Mouse (Mus musculus) MEL (cell line): ENCODE data around the gene Sf1. TPM values are rescaled to one million over a fixed set of nuclear protein-coding genes. Genes with fewer than 3 reads are reported as not detected.

Experiments
- DNase-seq: peaks from one replicate; pipeline ENCODE4 v3.0.0; 2011; ENCODE audit warnings: low read depth, low spot score
- H3K27ac ChIP-seq: 2 replicates; pipeline ENCODE4 v1.5.1; 2012; ENCODE audit warnings: low read depth, mild to moderate bottlenecking, control low read depth, low read length, moderate library complexity; ENCODE audit not compliant: control insufficient read depth
- H3K27me3 ChIP-seq, 2 experiments: fragments of 150-350 bp in 1 of 2; sonication (generic) in 1 of 2; 2 replicates each; pipeline ENCODE4 v1.6.1; 2012; ENCODE audit warnings: low read length in 2 of 2, mild to moderate bottlenecking in 2 of 2, improper control_type of control experiment in 1 of 2, moderate library complexity in 1 of 2; ENCODE audit not compliant: insufficient read depth in 2 of 2, control insufficient read depth in 1 of 2
- H3K36me3 ChIP-seq, 2 experiments: 2 replicates each; pipeline ENCODE4 v1.6.1; 2012 to 2014; ENCODE audit warnings: low read length in 2 of 2, improper control_type of control experiment in 1 of 2, inconsistent platforms in 1 of 2, mild to moderate bottlenecking in 1 of 2; ENCODE audit not compliant: insufficient read depth in 2 of 2, control insufficient read depth in 1 of 2
- H3K4me1 ChIP-seq, 2 experiments: fragments of 150-350 bp in 1 of 2; sonication (generic) in 1 of 2; 2 replicates each; pipeline ENCODE4 v1.6.1; 2012; ENCODE audit warnings: low read length in 2 of 2, improper control_type of control experiment in 1 of 2, mild to moderate bottlenecking in 1 of 2; ENCODE audit not compliant: insufficient read depth in 2 of 2, control insufficient read depth in 1 of 2
- H3K4me3 ChIP-seq, 2 experiments: fragments of 150-350 bp in 1 of 2; sonication (generic) in 1 of 2; 2 replicates each; pipeline ENCODE4 v1.5.1; 2012; ENCODE audit warnings: low read depth in 2 of 2, low read length in 2 of 2, mild to moderate bottlenecking in 2 of 2, moderate library complexity in 2 of 2, control low read depth in 1 of 2, improper control_type of control experiment in 1 of 2; ENCODE audit not compliant: control insufficient read depth in 1 of 2, insufficient read depth in 1 of 2
- H3K79me2 ChIP-seq: 2 replicates; pipeline ENCODE4 v1.6.1; 2012; ENCODE audit warnings: mild to moderate bottlenecking, low read length, moderate library complexity; ENCODE audit not compliant: control insufficient read depth, poor library complexity, insufficient read depth
- H3K9ac ChIP-seq: 2 replicates; pipeline ENCODE4 v1.6.1; 2012; ENCODE audit warnings: low read depth, mild to moderate bottlenecking, control low read depth, low read length, moderate library complexity; ENCODE audit not compliant: control insufficient read depth, poor library complexity, severe bottlenecking
- H3K9me3 ChIP-seq: fragments of 150-350 bp; sonication (generic); replicated peaks from 2 replicates; pipeline ENCODE4 v1.6.1; 2012; ENCODE audit warnings: mild to moderate bottlenecking, low read length, improper control_type of control experiment, moderate library complexity; ENCODE audit not compliant: insufficient read depth
- BHLHE40 ChIP-seq: IDR thresholded peaks from 2 replicates; pipeline ENCODE4 v1.6.1; 2012; ENCODE audit warnings: low read depth, mild to moderate bottlenecking, inconsistent platforms, low read length, improper control_type of control experiment, borderline replicate concordance
- CHD2 ChIP-seq: IDR thresholded peaks from 2 replicates; pipeline ENCODE4 v1.6.1; 2011; ENCODE audit warnings: low read length, improper control_type of control experiment
- E2F4 ChIP-seq: IDR thresholded peaks from 2 replicates; pipeline ENCODE4 v1.6.1; 2011; ENCODE audit warnings: low read depth, low read length, improper control_type of control experiment, borderline replicate concordance
- ELF1 ChIP-seq: IDR thresholded peaks from 2 replicates; pipeline ENCODE4 v1.6.1; 2014; ENCODE audit warnings: low read depth, mild to moderate bottlenecking, inconsistent platforms, low read length, improper control_type of control experiment, moderate library complexity
- EP300 ChIP-seq, 2 experiments: IDR thresholded peaks; 2 replicates each; pipeline ENCODE4 v1.6.1; 2011; ENCODE audit warnings: improper control_type of control experiment in 2 of 2, low read length in 2 of 2, low read depth in 1 of 2, mild to moderate bottlenecking in 1 of 2
- ETS1 ChIP-seq: IDR thresholded peaks from 2 replicates; pipeline ENCODE4 v1.6.1; 2012; ENCODE audit warnings: low read depth, mild to moderate bottlenecking, inconsistent platforms, low read length, improper control_type of control experiment, moderate library complexity
- GABPA ChIP-seq: IDR thresholded peaks from 2 replicates; pipeline ENCODE4 v1.6.1; 2012; ENCODE audit warnings: low read depth, mild to moderate bottlenecking, inconsistent platforms, low read length, improper control_type of control experiment, moderate library complexity
- GATA1 ChIP-seq: IDR thresholded peaks from 2 replicates; pipeline ENCODE4 v1.6.1; 2011; ENCODE audit warnings: low read depth, low read length, improper control_type of control experiment
- HCFC1 ChIP-seq: IDR thresholded peaks from 2 replicates; pipeline ENCODE4 v1.6.1; 2012; ENCODE audit warnings: low read depth, mild to moderate bottlenecking, inconsistent platforms, low read length, improper control_type of control experiment, moderate library complexity
- JUND ChIP-seq: IDR thresholded peaks from 2 replicates; pipeline ENCODE4 v1.6.1; 2011; ENCODE audit warnings: low read depth, mild to moderate bottlenecking, improper control_type of control experiment, low read length
- KAT2A ChIP-seq: conservative IDR thresholded peaks from 2 replicates; pipeline ENCODE4 v1.6.1; 2012; ENCODE audit warnings: low read depth, low read length, improper control_type of control experiment, inconsistent platforms
- MAFK ChIP-seq: IDR thresholded peaks from 2 replicates; pipeline ENCODE4 v1.6.1; 2011; ENCODE audit warnings: low read depth, mild to moderate bottlenecking, low read length, improper control_type of control experiment, borderline replicate concordance
- MAX ChIP-seq: IDR thresholded peaks from 2 replicates; pipeline ENCODE4 v1.6.1; 2011; ENCODE audit warnings: low read length, improper control_type of control experiment
- MEF2A ChIP-seq: IDR thresholded peaks from 2 replicates; pipeline ENCODE4 v1.6.1; 2014; ENCODE audit warnings: low read depth, mild to moderate bottlenecking, inconsistent platforms, low read length, improper control_type of control experiment; ENCODE audit not compliant: poor library complexity, insufficient replicate concordance, severe bottlenecking; ENCODE audit errors: extremely low read depth
- MYB ChIP-seq: IDR thresholded peaks from 2 replicates; pipeline ENCODE4 v1.6.1; 2011; ENCODE audit warnings: mild to moderate bottlenecking, low read depth, low read length, improper control_type of control experiment
- NRF1 ChIP-seq: IDR thresholded peaks from 2 replicates; pipeline ENCODE4 v1.6.1; 2014; ENCODE audit warnings: low read depth, mild to moderate bottlenecking, inconsistent platforms, low read length, improper control_type of control experiment, moderate library complexity; ENCODE audit not compliant: poor library complexity, insufficient read depth, severe bottlenecking
- POLR2A ChIP-seq, 2 experiments: IDR thresholded peaks; 2 replicates each; pipeline ENCODE4 v1.6.1; 2011 to 2012; ENCODE audit warnings: low read length in 2 of 2, mild to moderate bottlenecking in 2 of 2, control low read depth in 1 of 2, improper control_type of control experiment in 1 of 2, low read depth in 1 of 2, moderate library complexity in 1 of 2; ENCODE audit not compliant: control insufficient read depth in 1 of 2, insufficient read depth in 1 of 2, poor library complexity in 1 of 2
- POLR2AphosphoS2 ChIP-seq: IDR thresholded peaks from 2 replicates; pipeline ENCODE4 v1.6.1; 2011; ENCODE audit warnings: low read length, improper control_type of control experiment
- RAD21 ChIP-seq: IDR thresholded peaks from 2 replicates; pipeline ENCODE4 v1.6.1; 2011; ENCODE audit warnings: mild to moderate bottlenecking, low read depth, low read length, improper control_type of control experiment
- RCOR1 ChIP-seq: IDR thresholded peaks from 2 replicates; pipeline ENCODE4 v1.6.1; 2012; ENCODE audit warnings: low read depth, mild to moderate bottlenecking, inconsistent platforms, low read length, improper control_type of control experiment
- SIN3A ChIP-seq: IDR thresholded peaks from 2 replicates; pipeline ENCODE4 v1.6.1; 2012; ENCODE audit warnings: low read length, improper control_type of control experiment, inconsistent platforms
- SMC3 ChIP-seq: IDR thresholded peaks from 2 replicates; pipeline ENCODE4 v1.6.1; 2011; ENCODE audit warnings: low read depth, low read length, improper control_type of control experiment
- TAL1 ChIP-seq: IDR thresholded peaks from 2 replicates; pipeline ENCODE4 v1.6.1; 2012; ENCODE audit warnings: mild to moderate bottlenecking, inconsistent platforms, low read length, moderate library complexity, mixed read lengths
- TBP ChIP-seq: IDR thresholded peaks from 2 replicates; pipeline ENCODE4 v1.8.0; 2011; ENCODE audit warnings: low read depth, low read length, improper control_type of control experiment
- TCF12 ChIP-seq: IDR thresholded peaks from 2 replicates; pipeline ENCODE4 v1.6.1; 2014; ENCODE audit warnings: low read depth, mild to moderate bottlenecking, inconsistent platforms, low read length, improper control_type of control experiment, moderate library complexity
- USF2 ChIP-seq, 2 experiments: IDR thresholded peaks; 2 replicates each; pipeline ENCODE4 v1.6.1; 2011 to 2012; ENCODE audit warnings: improper control_type of control experiment in 2 of 2, low read length in 2 of 2, borderline replicate concordance in 1 of 2, inconsistent platforms in 1 of 2, low read depth in 1 of 2, mild to moderate bottlenecking in 1 of 2; ENCODE audit not compliant: insufficient read depth in 1 of 2
- ZC3H11A ChIP-seq: IDR thresholded peaks from 2 replicates; pipeline ENCODE4 v1.6.1; 2012; ENCODE audit warnings: low read depth, mild to moderate bottlenecking, inconsistent platforms, low read length, improper control_type of control experiment
- ZMIZ1 ChIP-seq: IDR thresholded peaks from 2 replicates; pipeline ENCODE4 v1.6.1; 2012; ENCODE audit warnings: low read depth, mild to moderate bottlenecking, inconsistent platforms, low read length, improper control_type of control experiment, moderate library complexity
- ZNF384 ChIP-seq: IDR thresholded peaks from 2 replicates; pipeline ENCODE4 v1.6.1; 2012; ENCODE audit warnings: low read depth, mild to moderate bottlenecking, inconsistent platforms, low read length, improper control_type of control experiment
- polyA plus RNA-seq, 2 experiments: library from polyadenylated mRNA; stranded (reverse) in 1 of 2; unstranded in 1 of 2; fragments of >175 nt in 1 of 2; fragments of >200 nt in 1 of 2; gene quantifications; 2 replicates each; pipeline versions ENCODE4 v1.2.1 to v1.2.4; 2012; ENCODE audit warnings: low replicate concordance in 2 of 2, low read depth in 1 of 2; ENCODE audit not compliant: insufficient read length in 2 of 2, insufficient read depth in 1 of 2, missing spikeins in 1 of 2
- total RNA-seq: library from RNA; depleted of rRNA; stranded (reverse); fragments of 300-350 nt; gene quantifications from 2 replicates; pipeline ENCODE4 v1.2.3, GENCODE M21; 2012

Gene Sf1
- total and polyA plus RNA-seq, 3 experiments, result 65.7 to 245 (median 211) TPM

- DNase-seq, result no peak
- TF ChIP-seq ZNF384, result no peak
- no peak for TF ChIP-seq ELF1
- no peak for TF ChIP-seq HCFC1
- no peak for TF ChIP-seq MYB
- no peak for TF ChIP-seq TBP
- H3K36me3 ChIP-seq, result no peaks in the 10 kb centered on the region
- H3K4me1 ChIP-seq, result no peaks in the 10 kb centered on the region
- H3K4me3 ChIP-seq, result no peak overlapping the region
- no peaks in the 10 kb centered on the region for H3K9me3 ChIP-seq
- H3K79me2 ChIP-seq, result no peaks in the 10 kb centered on the region
- no peaks in the 10 kb centered on the region for H3K27me3 ChIP-seq
- H3K9ac ChIP-seq, result no peak overlapping the region
- H3K27ac ChIP-seq, result no peak overlapping the region
Measured at GRCm38 (mm10) chr19:6416894-6417761, 53.6 kb downstream of the Sf1 start.

DNA sequence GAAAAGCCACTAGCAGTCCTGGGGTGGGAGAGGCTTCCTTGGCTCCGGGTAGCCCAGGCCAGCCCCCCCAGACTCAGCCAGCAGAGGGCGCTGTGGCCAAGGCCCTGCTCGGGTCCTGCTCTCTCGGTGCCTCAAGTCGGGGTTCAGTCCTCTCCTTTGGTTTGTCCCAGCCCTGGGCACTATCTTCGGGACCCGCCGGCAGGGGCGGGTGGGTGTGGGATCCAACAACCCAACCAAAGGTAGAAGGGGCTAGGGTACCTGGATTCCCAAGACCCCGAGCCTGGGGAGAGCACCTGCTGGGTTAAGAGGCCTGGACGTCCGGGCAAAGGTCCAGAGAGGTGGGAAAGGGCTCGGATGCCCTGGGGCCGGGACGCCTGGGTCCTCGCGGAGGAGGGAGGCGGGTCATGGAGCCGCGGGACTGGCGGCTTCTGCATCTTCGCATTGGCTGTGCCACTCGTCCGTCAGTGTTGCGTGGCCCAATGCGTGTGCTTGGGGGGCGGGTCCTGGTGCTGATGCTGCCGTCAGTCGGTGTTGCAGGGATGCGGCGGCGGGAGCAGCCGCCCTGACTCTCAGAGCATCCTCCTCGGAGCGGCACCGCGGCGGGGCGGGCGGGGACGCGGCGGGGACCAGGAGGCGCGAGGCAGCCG lies 54.9 kb downstream of the Sf1 start, which contains the start of gene Nrxn2:
Gene Nrxn2, plus strand, starts transcription at position 499 of the 647 bp plus-strand sequence.
- H3K27me3 ChIP-seq, result no peaks in the 10 kb centered on the region
- H3K9ac ChIP-seq, result peak within 1 kb of the TSS; percentile 23
- H3K4me3 ChIP-seq, result peak within 1 kb of the TSS; percentile 53 to 60
- no peaks in the 10 kb centered on the region for H3K9me3 ChIP-seq
- no peaks in the 10 kb centered on the region for H3K79me2 ChIP-seq
- no peaks in the 10 kb centered on the region for H3K36me3 ChIP-seq
- H3K27ac ChIP-seq, result no peak within 1 kb of the TSS
- peak; percentile 92 for DNase-seq
- H3K4me1 ChIP-seq, result no peaks in the 10 kb centered on the region
- 0 out of 2 replicates have a peak, but pooled peaks have one; percentile 15 for TF ChIP-seq TCF12
- TF ChIP-seq SMC3, result peak; percentile 58
- no peak for TF ChIP-seq JUND
- TF ChIP-seq RCOR1, result peak; percentile 79
- no peak for TF ChIP-seq POLR2A (IDR thresholded peaks at IDR 0.05; ENCODE audit: control insufficient read depth in 1 of 2, insufficient read depth in 1 of 2, low read depth in 1 of 2, low read length in 2 of 2, poor library complexity in 1 of 2)
- no peak; the same call in 1 of the 2 replicates for TF ChIP-seq CHD2
- no peak for TF ChIP-seq TAL1
- TF ChIP-seq USF2 (IDR thresholded peaks at IDR 0.05; ENCODE audit: borderline replicate concordance in 1 of 2, insufficient read depth in 1 of 2, low read depth in 1 of 2, low read length in 2 of 2), result no peak
- no peak for TF ChIP-seq POLR2AphosphoS2
- TF ChIP-seq ETS1, result no peak
- no peak for TF ChIP-seq GABPA
- TF ChIP-seq MAFK, result no peak
- TF ChIP-seq GATA1, result no peak
- TF ChIP-seq KAT2A, result no peak
- no peak for TF ChIP-seq SIN3A
- no peak for TF ChIP-seq MAX
- TF ChIP-seq ZMIZ1, result no peak
- no peak for TF ChIP-seq E2F4
- TF ChIP-seq BHLHE40, result no peak
- no peak for TF ChIP-seq MEF2A
- no peak for TF ChIP-seq EP300 (IDR thresholded peaks at IDR 0.05; ENCODE audit: low read depth in 1 of 2, low read length in 2 of 2)
- TF ChIP-seq ELF1, result 0 out of 2 replicates have a peak, but pooled peaks have one; percentile 20
- peak; percentile 41; the same call in 1 of the 2 replicates for TF ChIP-seq ZC3H11A
- peak; percentile 60 for TF ChIP-seq RAD21
- no peak for TF ChIP-seq TBP
- no peak for TF ChIP-seq MYB
- 0 out of 2 replicates have a peak, but pooled peaks have one; percentile 16 for TF ChIP-seq NRF1
